Mouse (Mus musculus): ENCODE results near the gene Ryr2. TPM values are rescaled to one million over a fixed set of nuclear protein-coding genes. Genes with fewer than 3 reads are reported as not detected.

Gene Ryr2
- total and polyA plus RNA-seq, 3 experiments: 0.11 to 0.13 TPM; not detected in 1

DNA sequence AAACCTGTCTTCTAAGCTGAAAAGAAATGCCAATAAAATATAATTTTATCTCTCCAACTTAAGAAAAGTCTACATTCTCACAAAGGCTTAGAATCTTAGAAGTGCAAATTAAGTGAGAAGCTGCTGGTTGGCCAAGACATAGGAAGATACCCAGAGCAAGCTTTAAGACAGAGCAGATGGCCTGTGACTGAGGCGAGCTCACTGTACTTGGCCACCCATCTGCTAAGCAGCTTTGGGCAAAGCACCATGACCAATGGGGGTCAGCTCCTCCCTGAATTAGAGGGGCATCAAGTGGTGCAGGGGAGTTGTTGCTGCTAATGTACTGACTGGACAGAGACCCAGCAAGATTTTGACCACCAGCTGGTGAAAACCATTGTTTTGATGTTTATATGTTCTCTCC, 186.2 kb downstream of the Ryr2 start:
- H3K4me3 ChIP-seq (replicated peaks in 1 of 3; ENCODE audit: low read depth in 2 of 3, low read length in 2 of 3, poor library complexity in 1 of 3): no peak overlapping the region

DNA sequence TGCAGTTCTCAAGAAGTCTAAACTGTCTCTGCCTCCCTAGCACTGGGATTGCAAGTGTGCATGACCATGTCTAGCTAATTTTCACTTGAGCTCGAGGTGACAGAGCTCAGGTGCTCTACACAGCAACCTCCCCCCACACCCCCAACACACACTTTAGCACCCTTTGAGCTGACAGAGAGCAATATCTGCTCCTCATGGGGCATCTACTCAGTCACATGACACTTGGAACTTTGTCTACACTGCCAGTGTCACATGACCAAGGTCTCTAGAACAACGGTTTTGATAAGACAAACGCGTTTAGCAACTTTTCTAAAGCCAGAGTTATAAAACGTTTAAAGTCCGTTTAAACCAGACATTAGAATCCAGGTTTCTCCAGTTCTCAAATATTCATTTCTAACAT, 187.3 kb downstream of the Ryr2 start:
- Histone ChIP-seq H3K9ac (ENCODE audit: insufficient read depth, low read depth) (no peak overlapping the region), H3K9me3 (replicated peaks; ENCODE audit: low read length) (no peaks in the 10 kb centered on the region), H3K79me2 (replicated peaks; ENCODE audit: control insufficient read depth, extremely low read depth, insufficient read depth, poor library complexity, severe bottlenecking) (no peaks in the 10 kb centered on the region), H3K27ac (ENCODE audit: insufficient read depth, low read depth) (no peak overlapping the region), H3K4me3 (replicated peaks in 1 of 3; ENCODE audit: low read depth in 2 of 3, low read length in 2 of 3, poor library complexity in 1 of 3) (no peak overlapping the region), H3K4me1 (ENCODE audit: control insufficient read depth in 1 of 2, insufficient read depth in 2 of 2) (no peaks in the 10 kb centered on the region), H3K27me3 (replicated peaks) (no peaks in the 10 kb centered on the region), H3K4me2 (ENCODE audit: insufficient read depth, low read depth, poor library complexity, severe bottlenecking) (no peak overlapping the region), H3K36me3 (replicated peaks in 1 of 2; ENCODE audit: control insufficient read depth in 1 of 2, insufficient read depth in 1 of 2, low read length in 1 of 2) (no peaks in the 10 kb centered on the region)
- DNase-seq (ENCODE audit: extremely low read depth): no peak
- dilution Hi-C loops (cut with MboI; ENCODE audit: extremely low pct_ligation_motif_present, extremely low pct_unique_long_range_greater_than_20kb, low sequenced_read_pairs) (no loop called here), in situ Hi-C loops (cut with MboI; ENCODE audit: low pct_ligation_motif_present, low pct_unique_long_range_greater_than_20kb, low sequenced_read_pairs) (no loop called here)
- no peak for TF ChIP-seq ZNF384 (IDR thresholded peaks at IDR 0.05; ENCODE audit: low read depth, low read length)
- no peak for TF ChIP-seq MAZ (IDR thresholded peaks at IDR 0.05; ENCODE audit: low read depth, low read length)
- no peak for TF ChIP-seq JUN (IDR thresholded peaks at IDR 0.05; ENCODE audit: insufficient read depth, low read depth, low read length)
- no peak for TF ChIP-seq KAT2A (IDR thresholded peaks at IDR 0.05; ENCODE audit: insufficient replicate concordance, low read length)
- TF ChIP-seq RAD21 (IDR thresholded peaks at IDR 0.05; ENCODE audit: low read depth, low read length): no peak

More for the DNA sequence above, 186.2 kb downstream of the Ryr2 start:
- dilution Hi-C loops (cut with MboI; ENCODE audit: extremely low pct_ligation_motif_present, extremely low pct_unique_long_range_greater_than_20kb, low sequenced_read_pairs): no loop called here
- Histone ChIP-seq H3K79me2 (replicated peaks; ENCODE audit: control insufficient read depth, extremely low read depth, insufficient read depth, poor library complexity, severe bottlenecking) (no peaks in the 10 kb centered on the region), H3K27ac (ENCODE audit: insufficient read depth, low read depth) (no peak overlapping the region), H3K36me3 (replicated peaks in 1 of 2; ENCODE audit: control insufficient read depth in 1 of 2, insufficient read depth in 1 of 2, low read length in 1 of 2) (no peaks in the 10 kb centered on the region), H3K4me1 (ENCODE audit: control insufficient read depth in 1 of 2, insufficient read depth in 2 of 2) (no peaks in the 10 kb centered on the region), H3K4me2 (ENCODE audit: insufficient read depth, low read depth, poor library complexity, severe bottlenecking) (no peak overlapping the region), H3K9ac (ENCODE audit: insufficient read depth, low read depth) (no peak overlapping the region), H3K9me3 (replicated peaks; ENCODE audit: low read length) (no peaks in the 10 kb centered on the region), H3K27me3 (replicated peaks) (no peaks in the 10 kb centered on the region)
- TF ChIP-seq MAFK (IDR thresholded peaks at IDR 0.05; ENCODE audit: insufficient replicate concordance, low read length) (no peak), EP300 (IDR thresholded peaks at IDR 0.05; ENCODE audit: low read length) (no peak), USF1 (IDR thresholded peaks at IDR 0.05; ENCODE audit: low read depth, low read length) (no peak), POLR2AphosphoS2 (IDR thresholded peaks at IDR 0.05; ENCODE audit: low read depth, low read length) (no peak), MEF2A (IDR thresholded peaks at IDR 0.05; ENCODE audit: borderline replicate concordance, low read depth, low read length) (no peak), NRF1 (IDR thresholded peaks at IDR 0.05; ENCODE audit: low read depth, low read length) (no peak), KAT2A (IDR thresholded peaks at IDR 0.05; ENCODE audit: insufficient replicate concordance, low read length) (no peak), TCF12 (IDR thresholded peaks at IDR 0.05; ENCODE audit: low read depth, low read length) (no peak), BHLHE40 (IDR thresholded peaks at IDR 0.05; ENCODE audit: low read depth, low read length) (no peak), MAX (IDR thresholded peaks at IDR 0.05; ENCODE audit: low read length) (no peak), CHD2 (IDR thresholded peaks at IDR 0.05; ENCODE audit: low read length) (no peak), USF2 (conservative IDR thresholded peaks at IDR 0.05; ENCODE audit: low read depth, low read length) (no peak), E2F4 (IDR thresholded peaks at IDR 0.05; ENCODE audit: insufficient replicate concordance, low read depth, low read length) (no peak), MAZ (IDR thresholded peaks at IDR 0.05; ENCODE audit: low read depth, low read length) (no peak), NELFE (IDR thresholded peaks at IDR 0.05; ENCODE audit: low read depth, low read length) (no peak), SMC3 (IDR thresholded peaks at IDR 0.05; ENCODE audit: low read depth, low read length) (no peak), MXI1 (IDR thresholded peaks at IDR 0.05; ENCODE audit: low read depth, low read length) (no peak)
- no peak for DNase-seq (ENCODE audit: extremely low read depth)
- in situ Hi-C loops (cut with MboI; ENCODE audit: low pct_ligation_motif_present, low pct_unique_long_range_greater_than_20kb, low sequenced_read_pairs): no loop called here

Measured in CH12.LX (cell line).